Mouse (Mus musculus): ENCODE data around the gene Tmie.

- TF ChIP-seq CTCF (IDR thresholded peaks at IDR 0.05; ENCODE audit: control insufficient read depth, insufficient read depth, insufficient read length) (no peak), CEBPB (IDR thresholded peaks at IDR 0.05; ENCODE audit: low read depth) (no peak), FOSL1 (IDR thresholded peaks at IDR 0.05; ENCODE audit: insufficient read depth, low read length, poor library complexity, severe bottlenecking) (no peak), MAX (IDR thresholded peaks at IDR 0.05) (no peak), MYOG (IDR thresholded peaks at IDR 0.05; ENCODE audit: control insufficient read depth, extremely low read depth, insufficient read length) (no peak), MYOD1 (IDR thresholded peaks at IDR 0.05; ENCODE audit: control insufficient read depth, insufficient read length, low read depth) (no peak)
Observed at GRCm38 (mm10) chr9:110895994-110896393, 16.1 kb upstream of the Tmie start.
